Mouse (Mus musculus) heart, adult 2 months (tissue): ENCODE measurements around the gene Tom1l2. TPM values are rescaled to one million over a fixed set of nuclear protein-coding genes. Genes with fewer than 3 reads are reported as not detected.

ENCODE experiments used
- DNase-seq, 2 experiments: peaks; one replicate each; pipeline ENCODE4 v3.0.0; 2021
- H3K27ac ChIP-seq: fragments of 200-600 bp; 2 replicates; pipeline ENCODE4 v1.8.1; 2022
- H3K27me3 ChIP-seq: fragments of 200-500 bp; 2 replicates; pipeline ENCODE4 v1.6.1; 2012; ENCODE audit warnings: mild to moderate bottlenecking, low read length, inconsistent platforms, mixed read lengths; ENCODE audit not compliant: control insufficient read depth, insufficient read depth
- H3K36me3 ChIP-seq: fragments of 200-500 bp; 2 replicates; pipeline ENCODE4 v1.6.1; 2012; ENCODE audit warnings: low read length, inconsistent platforms; ENCODE audit not compliant: control insufficient read depth, insufficient read depth
- H3K4me1 ChIP-seq: fragments of 200-500 bp; 2 replicates; pipeline ENCODE4 v1.6.1; 2011; ENCODE audit warnings: low read length; ENCODE audit not compliant: control insufficient read depth, insufficient read depth
- H3K4me3 ChIP-seq: fragments of 200-600 bp; 2 replicates; pipeline ENCODE4 v1.8.1; 2022
- H3K79me2 ChIP-seq: fragments of 200-500 bp; replicated peaks from 2 replicates; pipeline ENCODE4 v1.6.1; 2012; ENCODE audit warnings: mild to moderate bottlenecking, inconsistent platforms, low read length, moderate library complexity, mixed read lengths; ENCODE audit not compliant: control insufficient read depth, insufficient read depth
- H3K9ac ChIP-seq: fragments of 200-500 bp; 2 replicates; pipeline ENCODE4 v1.6.1; 2012; ENCODE audit warnings: low read depth, mild to moderate bottlenecking, control low read depth, inconsistent platforms, low read length, mixed read lengths
- CTCF ChIP-seq: fragments of 200-600 bp; IDR thresholded peaks from 2 replicates; pipeline ENCODE4 v1.8.1; 2022; ENCODE audit warnings: antibody characterized with exemption, mild to moderate bottlenecking, moderate library complexity
- EP300 ChIP-seq: fragments of 200-500 bp; IDR thresholded peaks from 2 replicates; pipeline ENCODE4 v1.6.1; 2011; ENCODE audit warnings: low read depth, low read length, control low read depth; ENCODE audit not compliant: insufficient read depth
- POLR2A ChIP-seq: fragments of 200-500 bp; IDR thresholded peaks from 2 replicates; pipeline ENCODE4 v1.6.1; 2011; ENCODE audit warnings: mild to moderate bottlenecking, low read depth, low read length, control low read depth; ENCODE audit not compliant: insufficient read depth
- WGBS: fragments of 180-500 bp; shearing (Covaris S2); methylation state at CpG from one replicate; pipeline ENCODE4 v1.1.7; 2018; 5-methylcytosine and 5-hydroxymethylcytosine counted together
- intact Hi-C: fragments of 180-260 bp; cut with DNase I; formaldehyde crosslinking; loops from one replicate; pipeline ENCODE4 v1.15.1; 2025
- polyA plus RNA-seq: library from polyadenylated mRNA; depleted of rRNA; stranded (reverse); fragments of >200 nt; gene quantifications from 2 replicates; pipeline ENCODE4 v1.2.3, GENCODE M21; 2012
- total RNA-seq, 2 experiments: library from RNA; stranded (reverse); gene quantifications; 2 replicates each; pipeline ENCODE4 v1.2.3; 2021

Gene Tom1l2
- total and polyA plus RNA-seq, 3 experiments, result 102 to 123 (median 113) TPM

- 50% methylated on average over 4 of the region's 4 CpGs for WGBS
Observed at GRCm38 (mm10) chr11:60240509-60240908, 112.2 kb downstream of the Tom1l2 start.

GRCm38 (mm10) chr11:60235351-60235750 is 117.4 kb downstream of the Tom1l2 start:
- Histone ChIP-seq H3K4me3 (no peak overlapping the region), H3K27ac (no peak overlapping the region), H3K9ac (no peak overlapping the region), H3K36me3 (no peaks in the 10 kb centered on the region), H3K79me2 (no peaks in the 10 kb centered on the region), H3K27me3 (no peaks in the 10 kb centered on the region), H3K4me1 (peaks cover 3% of the 10 kb centered on the region; the same call in 1 of the 2 replicates)
- 88% methylated on average over 5 of the region's 5 CpGs for WGBS
- TF ChIP-seq EP300 (no peak), POLR2A (no peak), CTCF (no peak)
- no peak for DNase-seq
- intact Hi-C loops, result no loop called here

More at GRCm38 (mm10) chr11:60240509-60240908, 112.2 kb downstream of the Tom1l2 start:
- Histone ChIP-seq H3K4me1 (peaks cover 2% of the 10 kb centered on the region; the same call in 1 of the 2 replicates), H3K36me3 (0 out of 2 replicates have a peak, but pooled peaks cover 2% of the 10 kb centered on the region), H3K79me2 (no peaks in the 10 kb centered on the region), H3K27me3 (no peaks in the 10 kb centered on the region), H3K27ac (no peak overlapping the region), H3K4me3 (no peak overlapping the region), H3K9ac (no peak overlapping the region)
- intact Hi-C loops, result no loop called here
- DNase-seq, result no peak
- TF ChIP-seq CTCF (no peak), EP300 (no peak), POLR2A (no peak)

GRCm38 (mm10) chr11:60233235-60233634 is 119.5 kb downstream of the Tom1l2 start:
- TF ChIP-seq EP300 (no peak), POLR2A (no peak), CTCF (no peak)
- intact Hi-C loops, result no loop called here
- no peaks in the 10 kb centered on the region for H3K79me2 ChIP-seq
- DNase-seq, result peak; percentile 53 to 67
- H3K9ac ChIP-seq, result no peak overlapping the region; the same call in 1 of the 2 replicates
- H3K36me3 ChIP-seq, result no peaks in the 10 kb centered on the region
- H3K4me3 ChIP-seq, result no peak overlapping the region
- no peaks in the 10 kb centered on the region for H3K27me3 ChIP-seq
- H3K4me1 ChIP-seq, result peaks cover 3% of the 10 kb centered on the region; the same call in 1 of the 2 replicates
- peak overlapping the region; percentile 88 for H3K27ac ChIP-seq
- 66% methylated on average over 8 of the region's 8 CpGs for WGBS

- no peak overlapping the region for H3K9ac ChIP-seq
- no peaks in the 10 kb centered on the region for H3K79me2 ChIP-seq
- no peak for TF ChIP-seq CTCF
- no peak for TF ChIP-seq EP300
- no peak for TF ChIP-seq POLR2A
- H3K27me3 ChIP-seq, result no peaks in the 10 kb centered on the region
- H3K27ac ChIP-seq, result peak overlapping the region; percentile 88
- WGBS, result 81% methylated on average over 14 of the region's 14 CpGs
- H3K4me1 ChIP-seq, result peaks cover 3% of the 10 kb centered on the region; the same call in 1 of the 2 replicates
- DNase-seq, result no peak
- no peaks in the 10 kb centered on the region for H3K36me3 ChIP-seq
- H3K4me3 ChIP-seq, result no peak overlapping the region
- intact Hi-C loops, result no loop called here
Observed at GRCm38 (mm10) chr11:60232441-60233058, 120.2 kb downstream of the Tom1l2 start.

- no peaks in the 10 kb centered on the region for H3K27me3 ChIP-seq
- intact Hi-C loops, result no loop called here
- no peak overlapping the region for H3K4me3 ChIP-seq
- H3K9ac ChIP-seq, result no peak overlapping the region
- H3K4me1 ChIP-seq, result peaks cover 3% of the 10 kb centered on the region; the same call in 1 of the 2 replicates
- H3K79me2 ChIP-seq, result no peaks in the 10 kb centered on the region
- DNase-seq, result no peak
- WGBS, result 51% methylated on average over 4 of the region's 4 CpGs
- no peak overlapping the region for H3K27ac ChIP-seq
- TF ChIP-seq CTCF (no peak), EP300 (no peak), POLR2A (no peak)
- H3K36me3 ChIP-seq, result no peaks in the 10 kb centered on the region
Observed at GRCm38 (mm10) chr11:60231951-60232350, 120.8 kb downstream of the Tom1l2 start.

GRCm38 (mm10) chr11:60231326-60231725 is 121.4 kb downstream of the Tom1l2 start:
- H3K27ac ChIP-seq, result no peak overlapping the region
- peaks cover 3% of the 10 kb centered on the region; the same call in 1 of the 2 replicates for H3K4me1 ChIP-seq
- no peak for DNase-seq
- no peak overlapping the region for H3K4me3 ChIP-seq
- no peak overlapping the region for H3K9ac ChIP-seq
- WGBS, result 92% methylated on average over 3 of the region's 3 CpGs
- intact Hi-C loops, result no loop called here
- TF ChIP-seq POLR2A (no peak), CTCF (no peak), EP300 (no peak)
- no peaks in the 10 kb centered on the region for H3K27me3 ChIP-seq
- no peaks in the 10 kb centered on the region for H3K79me2 ChIP-seq
- no peaks in the 10 kb centered on the region for H3K36me3 ChIP-seq
